Comparison of ENCODE assay signal across 14 mouse cellular contexts in genomic region chr1:165042105-165042504, GRCm38 (mm10).
DNase-seq lines count a peak whose midpoint lies in the region; ATAC-seq lines count a peak whose summit lies in the region.
"Had no signal": no experiment of that assay in that cellular context is flagged by ENCODE, and none has a peak within 500 bp of the region (broad histone marks: within the 10 kb centered on the region; RNA-seq: fewer than 3 reads in every experiment).

No protein-coding gene starts in this region.

- 58% methylated on average over 2 of the region's 2 CpGs for WGBS in hindbrain, embryonic 13.5 days
- 83% methylated on average over 2 of the region's 2 CpGs for WGBS in hindbrain, embryonic 10.5 days
- WGBS in forebrain, embryonic 15.5 days: 37% methylated on average over 2 of the region's 2 CpGs
- WGBS in midbrain, embryonic 13.5 days: 56% methylated on average over 2 of the region's 2 CpGs

- no peak overlapping the region for H3K4me3 ChIP-seq in hindbrain, embryonic 13.5 days
- no peak overlapping the region for H3K4me3 ChIP-seq in hindbrain, embryonic 10.5 days
- H3K4me3 ChIP-seq in forebrain, embryonic 15.5 days: no peak overlapping the region
- H3K4me3 ChIP-seq in midbrain, embryonic 13.5 days (replicated peaks): no peak overlapping the region

- no peak overlapping the region for H3K9ac ChIP-seq in hindbrain, embryonic 13.5 days
- H3K9ac ChIP-seq in forebrain, embryonic 15.5 days (replicated peaks): no peak overlapping the region
- H3K9ac ChIP-seq in midbrain, embryonic 13.5 days (replicated peaks): no peak overlapping the region

- peaks cover 22% of the 10 kb centered on the region for H3K4me1 ChIP-seq in hindbrain, embryonic 13.5 days (replicated peaks)
- peaks cover 17% of the 10 kb centered on the region for H3K4me1 ChIP-seq in hindbrain, embryonic 10.5 days (replicated peaks)
- H3K4me1 ChIP-seq in forebrain, embryonic 15.5 days: peaks cover 22% of the 10 kb centered on the region
- peaks cover 22% of the 10 kb centered on the region for H3K4me1 ChIP-seq in midbrain, embryonic 13.5 days (replicated peaks)

- H3K9me3 ChIP-seq in hindbrain, embryonic 13.5 days: no peaks in the 10 kb centered on the region
- H3K9me3 ChIP-seq in hindbrain, embryonic 10.5 days: no peaks in the 10 kb centered on the region
- H3K9me3 ChIP-seq in forebrain, embryonic 15.5 days: no peaks in the 10 kb centered on the region
- no peaks in the 10 kb centered on the region for H3K9me3 ChIP-seq in midbrain, embryonic 13.5 days

- H3K4me2 ChIP-seq in hindbrain, embryonic 13.5 days: no peak overlapping the region
- H3K4me2 ChIP-seq in forebrain, embryonic 15.5 days (replicated peaks): no peak overlapping the region
- H3K4me2 ChIP-seq in midbrain, embryonic 13.5 days (replicated peaks): no peak overlapping the region

- intact Hi-C loops in heart, postnatal 36 days (cut with DNase I): no loop called here

- DNase-seq in hindbrain, embryonic 10.5 days (ENCODE audit: low spot score): no peak
- peak; percentile 90 for DNase-seq in brain, adult 2 months (ENCODE audit: low read depth, low spot score)
- no peak for DNase-seq in heart, postnatal 36 days
- no peak for DNase-seq in testis, postnatal 14 days (ENCODE audit: low spot score)
- DNase-seq: cerebellum, postnatal 36 days; gastrocnemius, postnatal 36 days; kidney, adult 18-20 months; thymus, postnatal 14 days had no signal

- H3K36me3 ChIP-seq in hindbrain, embryonic 13.5 days: no peaks in the 10 kb centered on the region
- no peaks in the 10 kb centered on the region for H3K36me3 ChIP-seq in hindbrain, embryonic 10.5 days
- no peaks in the 10 kb centered on the region for H3K36me3 ChIP-seq in forebrain, embryonic 15.5 days
- no peaks in the 10 kb centered on the region for H3K36me3 ChIP-seq in midbrain, embryonic 13.5 days

- 0 out of 2 replicates have a peak, but pooled peaks cover 2% of the 10 kb centered on the region for H3K27me3 ChIP-seq in hindbrain, embryonic 13.5 days
- H3K27me3 ChIP-seq in hindbrain, embryonic 10.5 days (ENCODE audit: insufficient read depth, poor library complexity, severe bottlenecking): no peaks in the 10 kb centered on the region
- H3K27me3 ChIP-seq in forebrain, embryonic 15.5 days: no peaks in the 10 kb centered on the region
- H3K27me3 ChIP-seq in midbrain, embryonic 13.5 days: no peaks in the 10 kb centered on the region

- 0 out of 2 replicates have a peak, but pooled peaks have one; percentile 36 for ATAC-seq in hindbrain, embryonic 13.5 days (ENCODE audit: low FRiP score)
- peak; percentile 91 for ATAC-seq in forebrain, embryonic 15.5 days (replicated peaks)
- peak; percentile 57 for ATAC-seq in midbrain, embryonic 13.5 days
- ATAC-seq in inflammation-experienced regulatory T-cells, adult 6 months: no peak
- ATAC-seq: activated CD4-positive, CD25-positive, alpha-beta regulatory T cell, adult 4 months; lung, postnatal 0 days had no signal

- H3K27ac ChIP-seq in hindbrain, embryonic 13.5 days: peak overlapping the region; percentile 26
- no peak overlapping the region for H3K27ac ChIP-seq in hindbrain, embryonic 10.5 days
- H3K27ac ChIP-seq in forebrain, embryonic 15.5 days (replicated peaks): peak overlapping the region; percentile 74
- peak overlapping the region; percentile 47; the same call in 1 of the 2 replicates for H3K27ac ChIP-seq in midbrain, embryonic 13.5 days
